Mouse (Mus musculus) lung, postnatal 0 days (tissue): ENCODE results near the gene Limk1. TPM values are rescaled to one million over a fixed set of nuclear protein-coding genes. Genes with fewer than 3 reads are reported as not detected.

Experiments used
- ATAC-seq: fragments of 200-750 bp; cut with Nextera tagmentation; 2 replicates; pipeline ENCODE4 v1.8.0; 2017; ENCODE audit warnings: moderate library complexity
- DNase-seq: peaks from one replicate; pipeline ENCODE4 v3.0.0-alpha.2; 2016; ENCODE audit warnings: low spot score
- H3K27ac ChIP-seq: fragments of 300-500 bp; sonication (generic); 2 replicates; pipeline ENCODE4 v1.5.1; 2014; ENCODE audit warnings: antibody characterized with exemption, mild to moderate bottlenecking, low read length, mixed read lengths
- H3K27me3 ChIP-seq: fragments of 300-500 bp; sonication (generic); replicated peaks from 2 replicates; pipeline ENCODE4 v1.6.1; 2014; ENCODE audit warnings: low read length, mixed read lengths; ENCODE audit not compliant: insufficient read depth
- H3K36me3 ChIP-seq: fragments of 300-500 bp; sonication (generic); 2 replicates; pipeline ENCODE4 v1.6.1; 2014; ENCODE audit warnings: low read length, mixed read lengths; ENCODE audit not compliant: insufficient read depth
- H3K4me1 ChIP-seq: fragments of 300-500 bp; sonication (generic); 2 replicates; pipeline ENCODE4 v1.6.1; 2014; ENCODE audit warnings: antibody characterized with exemption, low read depth, low read length, mixed read lengths; ENCODE audit not compliant: insufficient read depth
- H3K4me2 ChIP-seq: fragments of 300-500 bp; sonication (generic); replicated peaks from 2 replicates; pipeline ENCODE4 v1.6.1; 2014; ENCODE audit warnings: low read depth, mild to moderate bottlenecking, low read length, moderate library complexity, mixed read lengths
- H3K4me3 ChIP-seq: fragments of 300-500 bp; sonication (generic); 2 replicates; pipeline ENCODE4 v1.5.1; 2014; ENCODE audit warnings: low read depth, low read length
- H3K9ac ChIP-seq: fragments of 300-500 bp; sonication (generic); replicated peaks from 2 replicates; pipeline ENCODE4 v1.6.1; 2014; ENCODE audit warnings: low read depth, mild to moderate bottlenecking
- H3K9me3 ChIP-seq: fragments of 300-500 bp; sonication (generic); 2 replicates; pipeline ENCODE4 v1.6.1; 2016; ENCODE audit warnings: low read length, mixed read lengths
- CTCF ChIP-seq: IDR thresholded peaks from 2 replicates; pipeline ENCODE4 v1.5.1; 2016; ENCODE audit warnings: antibody characterized with exemption, mild to moderate bottlenecking
- EP300 ChIP-seq: IDR thresholded peaks from 2 replicates; pipeline ENCODE4 v1.6.1; 2016; ENCODE audit warnings: antibody characterized with exemption, mild to moderate bottlenecking, control low read depth
- WGBS: fragments of 180-500 bp; shearing (Covaris S2); extraction: QIAGEN DNeasy Blood & Tissue Kit; methylation state at CpG from one replicate; pipeline ENCODE4 v1.1.7; 2014; 5-methylcytosine and 5-hydroxymethylcytosine counted together
- polyA plus RNA-seq: library from polyadenylated mRNA; unstranded; fragments of >200 nt; fragmentation: Nextera tagmentation; extraction: Ambion mirVana; gene quantifications from 2 replicates; pipeline ENCODE4 v1.2.1, GENCODE M21; 2015

The Limk1 gene
- polyA plus RNA-seq, 1 experiment from 2014 or later: 10.2 TPM

DNA sequence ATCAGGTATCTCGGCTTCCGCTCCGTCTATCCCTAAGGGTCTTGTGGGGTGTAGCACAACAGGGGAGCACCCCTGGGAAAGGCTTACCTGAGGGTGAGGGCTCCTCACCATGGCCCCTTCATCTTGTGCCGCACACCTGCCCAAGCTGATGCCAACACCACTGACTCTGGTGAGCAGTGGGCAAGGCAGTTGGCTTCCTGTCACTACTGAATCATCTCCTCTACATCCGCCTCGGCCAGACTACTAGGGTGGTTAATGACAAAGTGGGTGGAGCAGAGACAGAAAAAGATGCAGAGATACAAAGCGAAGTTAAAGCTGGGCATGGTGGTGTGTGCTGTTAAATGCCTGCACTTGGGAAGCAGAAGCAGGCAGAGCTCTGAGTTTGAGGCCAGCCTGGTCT lies 73.6 kb downstream of the Limk1 start, which contains the start of gene Lat2:
Gene Lat2, minus strand, starts transcription at position 224 of the 400 bp plus-strand sequence.
- 72% methylated on average over 7 of the region's 7 CpGs for WGBS

DNA sequence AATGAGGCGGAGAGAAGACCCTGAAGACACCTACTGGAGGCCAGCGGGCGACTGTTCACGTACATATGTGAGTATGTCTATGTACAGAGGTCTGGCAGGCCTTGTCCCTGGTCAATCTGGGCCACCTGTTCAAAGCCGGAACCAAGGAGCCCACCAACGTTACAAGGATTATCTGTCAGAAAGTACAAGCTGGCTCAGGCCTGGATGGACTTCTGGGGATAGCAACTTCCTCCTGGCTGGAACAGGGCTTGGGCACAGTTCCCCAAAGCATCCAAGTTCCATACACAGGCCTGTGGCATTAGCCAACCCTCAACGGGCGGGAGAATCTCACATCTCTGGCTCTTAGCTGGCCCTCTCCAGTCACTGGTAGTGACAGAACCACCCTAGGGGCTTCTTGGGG lies 74.1 kb downstream of the Limk1 start:
- H3K4me1 ChIP-seq: no peaks in the 10 kb centered on the region; the same call in 1 of the 2 replicates
- no peak for DNase-seq
- H3K27ac ChIP-seq: no peak overlapping the region
- H3K27me3 ChIP-seq: no peaks in the 10 kb centered on the region
- no peak overlapping the region for H3K9ac ChIP-seq
- 83% methylated on average over 8 of the region's 8 CpGs for WGBS
- H3K36me3 ChIP-seq: peaks cover 18% of the 10 kb centered on the region
- H3K4me2 ChIP-seq: no peak overlapping the region
- H3K4me3 ChIP-seq: no peak overlapping the region
- no peaks in the 10 kb centered on the region for H3K9me3 ChIP-seq
- no peak for ATAC-seq
- no peak for TF ChIP-seq EP300
- TF ChIP-seq CTCF: no peak

More for the DNA sequence above, 73.6 kb downstream of the Limk1 start, which contains the start of gene Lat2:
- no peaks in the 10 kb centered on the region; the same call in 1 of the 2 replicates for H3K4me1 ChIP-seq
- ATAC-seq: no peak
- no peak within 1 kb of the TSS for H3K4me3 ChIP-seq
- no peaks in the 10 kb centered on the region for H3K9me3 ChIP-seq
- H3K9ac ChIP-seq: no peak within 1 kb of the TSS
- peaks cover 23% of the 10 kb centered on the region for H3K36me3 ChIP-seq
- no peak within 1 kb of the TSS for H3K27ac ChIP-seq
- no peak within 1 kb of the TSS for H3K4me2 ChIP-seq
- TF ChIP-seq EP300 (no peak), CTCF (no peak)
- no peak for DNase-seq
- no peaks in the 10 kb centered on the region for H3K27me3 ChIP-seq

DNA sequence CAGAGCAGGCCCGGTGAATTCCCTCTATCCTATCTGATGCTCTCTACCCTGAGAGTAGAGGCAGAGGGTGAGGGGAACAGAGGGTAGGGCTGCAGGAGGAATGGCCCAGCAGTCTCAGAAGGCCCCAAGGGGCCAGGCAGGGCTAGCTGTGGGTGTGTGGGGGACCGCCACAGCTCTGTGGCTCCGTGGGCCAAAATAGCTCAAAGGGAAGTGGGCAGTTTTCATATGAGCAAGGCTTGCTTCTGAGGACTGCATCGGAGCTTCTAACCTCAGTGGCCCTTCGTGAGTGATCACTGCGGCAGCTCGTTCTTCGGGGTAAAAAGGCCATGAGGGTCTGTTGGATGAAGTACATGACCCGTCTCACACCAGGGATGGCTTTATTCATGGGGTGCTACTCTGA lies 74.7 kb downstream of the Limk1 start:
- 77% methylated on average over 9 of the region's 9 CpGs for WGBS
- Histone ChIP-seq H3K4me3 (no peak overlapping the region), H3K27me3 (no peaks in the 10 kb centered on the region), H3K9me3 (no peaks in the 10 kb centered on the region), H3K9ac (no peak overlapping the region), H3K36me3 (peaks cover 12% of the 10 kb centered on the region), H3K27ac (no peak overlapping the region), H3K4me2 (no peak overlapping the region), H3K4me1 (no peaks in the 10 kb centered on the region; the same call in 1 of the 2 replicates)
- DNase-seq: no peak
- ATAC-seq: no peak
- no peak for TF ChIP-seq CTCF
- no peak for TF ChIP-seq EP300

DNA sequence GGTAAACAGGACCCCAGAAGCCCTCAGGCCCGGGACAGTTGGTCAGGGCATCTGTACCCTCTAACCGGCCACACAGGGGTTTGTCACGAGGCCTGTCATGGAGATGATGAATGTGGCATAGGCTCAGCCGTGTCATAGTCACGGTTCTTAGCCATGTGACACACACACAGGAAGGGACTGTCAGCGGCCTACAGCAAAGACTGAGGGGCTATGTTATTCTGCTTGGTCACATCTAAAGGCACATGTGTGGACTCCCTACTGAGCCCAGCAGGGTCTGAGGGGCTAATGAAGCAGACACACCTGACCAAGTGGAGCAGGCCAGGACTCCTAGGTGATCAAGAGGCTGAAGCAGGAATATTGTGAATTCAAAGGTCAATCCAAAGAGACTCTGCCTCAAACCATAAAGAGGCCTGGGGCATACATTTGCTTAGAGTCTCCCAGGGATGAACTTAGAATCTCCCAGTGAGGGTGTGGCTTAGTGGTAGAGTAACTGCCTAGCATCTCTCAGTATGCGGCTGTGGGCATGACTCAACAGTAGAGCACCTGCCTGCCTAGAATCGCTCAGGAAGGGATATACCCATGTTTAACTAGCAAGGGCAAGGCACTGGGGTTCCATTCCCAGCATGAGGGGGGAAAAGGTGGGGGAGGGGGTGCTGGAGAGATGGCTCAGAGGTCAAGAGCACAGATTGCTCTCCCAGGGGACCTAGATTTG lies 76.4 kb downstream of the Limk1 start:
- H3K36me3 ChIP-seq: no peaks in the 10 kb centered on the region
- H3K9ac ChIP-seq: no peak overlapping the region
- H3K4me1 ChIP-seq: no peaks in the 10 kb centered on the region; the same call in 1 of the 2 replicates
- H3K4me2 ChIP-seq: no peak overlapping the region
- ATAC-seq: peak; percentile 7; the same call in 1 of the 2 replicates
- TF ChIP-seq EP300: no peak
- TF ChIP-seq CTCF: no peak
- no peak overlapping the region for H3K4me3 ChIP-seq
- H3K27me3 ChIP-seq: no peaks in the 10 kb centered on the region
- no peaks in the 10 kb centered on the region for H3K9me3 ChIP-seq
- no peak overlapping the region for H3K27ac ChIP-seq
- 40% methylated on average over 8 of the region's 8 CpGs for WGBS
- DNase-seq: no peak

DNA sequence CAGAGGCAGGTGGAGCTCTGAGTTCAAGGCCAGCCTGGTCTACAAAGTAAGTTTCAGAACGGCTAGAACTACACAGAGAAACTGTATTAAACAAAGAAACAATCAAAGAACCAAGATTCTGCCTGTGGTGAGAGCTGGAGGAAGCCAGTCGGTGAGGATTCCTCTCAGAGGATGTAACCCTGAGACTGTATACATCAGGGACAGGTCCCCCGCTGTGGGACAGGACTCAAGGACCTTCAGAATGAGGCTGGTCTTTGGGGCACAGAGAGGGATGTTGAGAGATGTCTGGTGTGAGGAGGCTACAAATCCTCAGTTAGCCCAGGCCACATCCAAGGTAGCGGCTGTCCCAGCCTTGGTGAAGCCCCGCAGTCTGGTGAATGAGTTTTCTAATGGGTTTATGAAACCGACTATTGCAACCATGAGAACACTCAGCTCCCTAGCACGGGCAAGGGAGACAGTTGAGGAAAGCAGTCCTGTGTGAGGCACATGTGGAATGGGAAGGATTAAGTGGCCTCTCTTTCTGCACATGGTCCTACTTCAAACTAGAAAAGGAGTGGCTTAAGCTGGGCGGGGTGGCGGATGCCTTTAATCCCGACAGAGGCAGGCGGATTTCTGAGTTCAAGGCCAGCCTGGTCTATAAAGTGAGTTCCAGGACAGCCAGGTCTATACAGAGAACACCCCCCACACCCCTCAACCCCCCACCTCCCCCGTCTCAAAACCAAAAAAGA lies 78.3 kb downstream of the Limk1 start:
- no peaks in the 10 kb centered on the region for H3K4me1 ChIP-seq
- no peak overlapping the region for H3K9ac ChIP-seq
- no peaks in the 10 kb centered on the region for H3K36me3 ChIP-seq
- H3K4me2 ChIP-seq: no peak overlapping the region
- no peak overlapping the region for H3K27ac ChIP-seq
- DNase-seq: no peak
- no peak overlapping the region for H3K4me3 ChIP-seq
- no peaks in the 10 kb centered on the region for H3K9me3 ChIP-seq
- H3K27me3 ChIP-seq: no peaks in the 10 kb centered on the region
- TF ChIP-seq EP300 (no peak), CTCF (no peak)
- 83% methylated on average over 12 of the region's 12 CpGs for WGBS
- ATAC-seq: no peak

GRCm38 (mm10) chr5:134607121-134607520 lies 81.3 kb downstream of the Limk1 start:
- Histone ChIP-seq H3K4me2 (no peak overlapping the region), H3K9me3 (no peaks in the 10 kb centered on the region), H3K4me3 (no peak overlapping the region), H3K27me3 (no peaks in the 10 kb centered on the region), H3K4me1 (no peaks in the 10 kb centered on the region), H3K36me3 (no peaks in the 10 kb centered on the region), H3K27ac (no peak overlapping the region), H3K9ac (no peak overlapping the region)
- peak; percentile 60 for ATAC-seq
- DNase-seq: peak; percentile 63
- no peak for TF ChIP-seq CTCF
- TF ChIP-seq EP300: no peak
- WGBS: 48% methylated on average over 5 of the region's 5 CpGs
